Mouse (Mus musculus): Measurements from ENCODE around the gene Sept9.

Sept9 gene

DNA sequence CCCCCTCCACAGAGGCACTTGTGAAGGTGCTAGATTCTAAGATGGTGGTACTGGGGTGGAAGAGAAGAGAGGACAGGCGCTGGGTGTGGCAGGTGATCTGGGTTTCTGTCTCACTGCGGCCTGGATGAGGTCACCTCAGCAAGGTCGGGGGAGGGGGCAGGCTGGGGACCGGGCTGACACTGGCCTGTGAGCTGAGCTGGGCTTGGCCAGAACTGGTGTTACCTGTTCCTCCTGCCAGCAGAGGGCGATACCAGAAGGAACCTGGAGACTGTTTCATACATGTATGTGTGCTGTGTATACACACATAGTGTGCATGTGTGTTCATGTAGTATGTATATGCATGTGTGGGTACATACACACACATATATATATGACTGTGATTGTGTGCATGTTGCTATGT lies 23.2 kb upstream of the Sept9 start:
- peak; percentile 49 for DNase-seq

- DNase-seq: no peak
Observed at GRCm38 (mm10) chr11:117176900-117177299, 22.6 kb upstream of the Sept9 start.

- DNase-seq: peak; percentile 97
Observed at GRCm38 (mm10) chr11:117177303-117177979, 22.0 kb upstream of the Sept9 start.

GRCm38 (mm10) chr11:117179902-117180301 lies 19.6 kb upstream of the Sept9 start:
- DNase-seq: no peak

GRCm38 (mm10) chr11:117182808-117183207 lies 16.7 kb upstream of the Sept9 start:
- no peak for DNase-seq

GRCm38 (mm10) chr11:117183299-117183698 lies 16.2 kb upstream of the Sept9 start:
- no peak for DNase-seq

GRCm38 (mm10) chr11:117183841-117184240 lies 15.6 kb upstream of the Sept9 start:
- no peak for DNase-seq

DNA sequence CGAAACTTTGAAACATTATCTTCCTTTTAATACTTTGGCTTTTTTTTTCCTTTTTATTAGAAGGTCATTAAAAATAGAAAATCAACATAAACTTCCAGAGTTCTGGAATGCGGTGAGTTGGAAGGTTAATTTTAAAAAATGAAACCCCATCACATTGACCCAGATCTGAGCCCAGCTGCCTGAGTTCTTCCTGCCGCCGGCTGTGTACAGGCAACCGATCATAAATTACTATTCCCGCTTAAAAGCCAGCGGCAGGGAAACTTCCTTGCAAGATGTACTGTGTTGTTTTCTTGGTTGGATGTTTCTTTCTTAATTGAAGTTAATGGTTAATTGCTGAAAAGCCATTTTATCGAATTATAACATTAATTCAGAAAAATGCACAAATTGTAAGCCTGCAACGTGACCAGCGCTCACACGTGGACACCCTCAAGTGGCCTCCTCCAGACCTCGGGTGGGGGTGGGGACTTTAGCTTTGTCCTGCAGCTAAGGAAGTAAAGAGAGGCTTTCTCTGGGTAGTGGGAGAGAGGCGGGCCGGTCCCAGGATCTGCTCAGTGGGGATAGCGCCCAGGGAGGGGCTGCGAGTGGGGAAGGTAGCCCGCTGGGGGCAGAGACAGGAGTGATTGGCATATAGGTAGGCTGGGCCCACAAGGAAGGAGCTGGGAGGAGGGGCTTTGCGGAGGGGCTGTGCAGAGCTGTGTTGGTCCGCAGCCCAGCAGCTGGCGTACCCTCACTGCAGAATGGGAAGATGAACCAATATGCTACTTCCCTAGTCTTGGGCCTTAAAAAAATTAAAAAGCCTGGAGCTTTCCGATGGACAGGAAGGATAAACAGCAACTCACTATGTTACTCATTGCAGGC lies 14.2 kb upstream of the Sept9 start:
- DNase-seq: no peak

GRCm38 (mm10) chr11:117191524-117191923 lies 7.9 kb upstream of the Sept9 start:
- no peak for DNase-seq

GRCm38 (mm10) chr11:117194475-117194937 lies 5.0 kb upstream of the Sept9 start:
- DNase-seq: no peak

DNA sequence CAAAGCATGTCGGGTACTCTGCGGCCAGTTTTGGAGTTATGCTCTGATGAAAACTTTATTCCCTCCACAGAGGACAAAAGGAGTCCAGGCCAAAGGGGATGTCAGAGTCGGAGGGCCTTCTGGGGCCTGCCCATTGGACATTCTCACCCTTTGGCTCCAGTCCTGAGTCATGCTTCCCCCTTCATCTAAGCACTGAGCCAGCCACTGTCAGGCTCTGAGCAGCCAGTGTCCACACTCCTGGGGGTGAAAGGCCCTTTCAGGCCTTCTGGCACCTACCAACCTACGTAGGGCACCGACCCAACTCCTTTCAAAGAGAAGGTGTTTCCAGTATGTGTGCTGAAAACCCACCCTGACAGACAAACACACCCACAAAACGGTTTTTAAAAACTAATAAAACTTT lies 3.8 kb upstream of the Sept9 start:
- DNase-seq: no peak

DNA sequence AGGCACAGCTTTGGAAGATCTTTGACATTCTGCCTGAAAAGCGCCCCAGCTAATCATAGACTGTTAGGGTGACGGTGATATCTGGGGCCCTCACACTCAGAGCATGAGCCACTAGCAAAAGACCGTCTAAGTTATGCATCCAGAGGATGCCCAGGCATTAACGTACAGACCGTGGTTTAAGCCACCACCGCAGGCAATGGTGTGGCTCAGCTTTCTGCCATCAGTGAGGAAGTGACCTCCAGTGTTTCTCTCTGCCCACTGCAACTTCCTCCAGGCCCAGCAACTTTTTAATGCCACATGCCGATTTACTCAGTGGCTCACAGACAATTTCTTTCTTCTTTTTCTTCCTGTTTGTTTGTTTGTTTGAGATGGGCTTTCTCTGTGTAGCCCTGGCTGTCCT lies 2.8 kb upstream of the Sept9 start:
- DNase-seq: no peak

DNA sequence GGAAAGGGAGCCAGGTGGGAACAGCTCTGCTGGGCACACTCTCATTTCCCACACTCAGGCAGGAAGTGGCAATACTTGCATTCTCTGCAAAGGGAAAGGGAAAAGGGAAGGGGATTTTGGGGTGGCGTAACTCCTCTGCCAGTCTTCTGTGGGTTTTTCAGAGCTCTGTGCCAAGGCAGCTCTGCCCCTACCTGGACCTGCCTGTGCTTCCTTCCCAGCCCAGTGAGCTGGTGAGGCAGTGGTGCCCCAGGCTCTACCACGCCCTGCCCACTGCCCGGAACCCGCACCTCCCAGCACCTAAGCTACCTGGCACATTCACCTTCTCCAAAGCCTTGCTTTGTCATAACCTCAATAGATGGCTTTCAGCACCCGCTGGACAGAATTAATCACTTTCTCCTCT lies 1.3 kb upstream of the Sept9 start:
- no peak for DNase-seq

GRCm38 (mm10) chr11:117201846-117202245 lies 2.4 kb downstream of the Sept9 start:
- DNase-seq: no peak

DNA sequence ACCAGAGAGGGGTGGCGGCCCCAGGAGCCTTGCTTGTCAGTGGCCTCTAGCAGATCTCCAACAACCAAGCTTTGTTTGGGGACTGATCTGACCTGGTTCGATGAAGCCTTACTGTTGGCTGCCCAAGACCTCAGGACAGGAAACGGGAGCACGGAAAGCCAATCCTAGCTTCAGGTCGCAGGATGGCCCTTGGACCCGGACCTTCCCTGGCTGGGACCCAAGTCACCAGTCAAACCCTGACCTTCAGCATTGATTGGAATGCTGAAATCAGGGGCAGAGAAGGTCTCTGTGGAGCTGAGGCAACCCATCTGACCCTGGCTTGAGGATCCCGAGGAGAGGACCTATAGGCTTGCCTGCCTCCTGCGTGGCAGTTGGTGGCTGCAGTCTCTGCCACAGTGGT lies 5.1 kb downstream of the Sept9 start:
- no peak for DNase-seq

DNA sequence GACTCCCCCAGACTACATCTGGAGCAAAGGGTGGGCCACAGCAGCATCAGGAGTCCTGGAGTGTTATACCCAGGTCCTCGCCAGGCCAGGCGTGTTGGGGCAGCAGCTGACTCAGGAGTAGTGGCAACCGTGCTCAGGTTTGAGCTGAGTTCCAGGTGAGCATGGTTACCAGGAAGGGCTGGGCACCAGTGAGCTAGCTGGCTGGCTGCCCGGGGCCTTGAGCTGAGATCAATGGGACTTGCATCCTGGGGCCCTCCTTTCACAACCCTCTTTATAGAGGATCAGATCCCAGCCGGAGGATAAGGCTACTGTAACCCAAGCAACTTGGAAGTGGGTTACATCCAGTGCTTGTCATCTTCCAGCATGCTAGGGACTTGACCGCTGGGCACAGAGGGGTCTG lies 5.6 kb downstream of the Sept9 start:
- no peak for DNase-seq

DNA sequence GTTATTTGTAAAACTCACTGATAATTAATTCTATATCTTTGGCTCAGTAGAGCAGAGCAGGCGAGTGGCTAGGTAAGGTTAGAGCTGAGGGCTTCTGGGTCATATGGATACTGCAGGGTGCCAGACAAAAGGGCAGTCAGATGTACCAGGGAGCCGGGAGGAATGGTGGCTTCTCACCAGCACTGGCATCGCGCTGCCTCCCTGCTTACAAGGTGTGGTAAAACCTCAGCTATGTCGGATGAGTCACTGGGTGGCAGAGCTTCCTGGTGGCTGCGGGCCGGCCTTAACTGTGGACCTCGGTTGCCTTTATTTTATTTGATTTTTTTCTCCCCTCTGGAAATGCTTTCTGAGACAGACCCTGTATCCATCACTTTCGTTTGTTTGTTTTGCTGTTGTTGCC lies 6.0 kb downstream of the Sept9 start:
- DNase-seq: no peak

DNA sequence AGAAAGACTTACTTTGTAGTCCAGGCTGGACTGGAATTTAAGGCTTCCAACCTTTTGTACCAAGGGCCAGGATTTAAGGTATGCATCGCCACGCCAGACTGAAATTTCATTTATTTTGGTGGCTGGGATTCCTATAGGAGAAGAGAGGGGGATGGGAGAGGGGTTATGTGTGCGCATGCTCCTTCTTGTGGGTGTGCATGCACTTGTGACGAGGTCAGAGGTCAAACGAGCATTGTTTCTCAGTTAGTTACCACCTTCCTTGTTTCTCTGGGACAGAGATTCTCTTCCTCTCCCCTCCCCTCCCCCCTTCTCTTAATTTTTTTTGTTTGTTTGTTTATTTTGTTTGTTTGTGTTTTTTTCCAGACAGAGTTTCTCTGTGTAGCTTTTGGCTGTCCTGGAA lies 8.0 kb downstream of the Sept9 start:
- no peak for DNase-seq

DNA sequence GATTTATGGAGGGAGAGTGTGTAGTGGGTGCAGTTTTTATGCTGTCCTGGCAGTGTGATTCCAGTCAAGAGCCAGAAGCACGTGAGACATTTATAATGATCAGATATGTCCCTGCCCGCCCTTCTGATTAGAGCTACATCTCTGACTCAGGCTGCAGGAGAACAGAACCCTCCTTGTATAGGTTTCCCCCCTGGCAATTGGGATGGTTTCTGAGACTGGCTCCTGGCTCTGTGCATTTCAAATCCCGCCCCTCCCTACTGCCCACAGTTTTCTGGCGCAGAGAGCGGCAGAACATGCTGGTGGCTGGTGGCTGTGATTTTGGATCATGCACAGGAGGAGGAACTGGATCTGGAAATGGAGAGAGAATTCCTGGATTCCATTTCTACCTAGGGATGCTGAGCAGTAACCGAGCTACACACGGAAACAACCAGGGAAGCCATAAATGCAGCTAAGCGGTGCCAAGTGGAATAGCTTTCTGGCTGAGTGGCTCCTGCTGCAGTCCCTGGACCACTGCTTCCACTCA lies 8.8 kb downstream of the Sept9 start:
- no peak for DNase-seq

DNA sequence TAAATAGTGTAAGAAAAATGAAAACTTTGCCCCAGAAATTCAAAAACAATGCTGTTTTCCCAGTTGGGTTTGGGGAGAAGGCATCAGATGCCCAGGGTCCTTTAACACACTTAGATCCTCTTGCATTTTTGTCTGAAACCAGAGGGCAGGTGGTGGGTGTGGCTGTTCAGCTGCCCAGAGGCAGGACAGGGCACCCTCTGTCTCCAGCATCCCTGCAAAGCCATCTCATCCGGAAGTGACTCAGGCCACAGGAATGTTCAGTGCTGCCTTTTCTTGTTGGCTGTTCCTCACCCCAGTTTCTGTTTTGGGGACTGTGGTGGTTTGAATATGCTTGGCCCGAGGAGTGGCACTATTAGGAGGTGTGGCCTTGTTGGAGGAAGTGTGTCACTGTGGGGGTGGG lies 17.3 kb downstream of the Sept9 start:
- DNase-seq: no peak

DNA sequence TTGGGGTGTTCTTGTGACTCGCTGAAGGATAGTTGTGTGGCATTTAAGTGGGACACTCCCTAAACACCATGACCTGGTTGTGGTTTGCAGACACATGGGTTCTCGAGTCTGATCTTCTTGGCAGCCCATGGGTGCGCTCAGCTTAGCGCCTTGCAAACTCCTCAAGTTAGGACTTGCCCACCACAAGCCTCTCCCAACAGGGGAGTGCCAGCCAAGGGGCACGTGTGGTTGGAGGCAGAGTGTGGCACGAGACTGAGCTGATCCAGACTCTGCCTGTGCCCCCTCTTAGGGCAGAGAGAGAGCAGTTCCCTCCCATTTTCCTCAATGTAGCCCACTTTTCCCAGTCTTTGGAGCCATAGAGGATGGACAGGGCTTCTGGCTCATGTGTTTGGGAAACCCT lies 18.6 kb downstream of the Sept9 start:
- DNase-seq: no peak

GRCm38 (mm10) chr11:117218498-117218897 lies 19.0 kb downstream of the Sept9 start:
- no peak for DNase-seq

DNA sequence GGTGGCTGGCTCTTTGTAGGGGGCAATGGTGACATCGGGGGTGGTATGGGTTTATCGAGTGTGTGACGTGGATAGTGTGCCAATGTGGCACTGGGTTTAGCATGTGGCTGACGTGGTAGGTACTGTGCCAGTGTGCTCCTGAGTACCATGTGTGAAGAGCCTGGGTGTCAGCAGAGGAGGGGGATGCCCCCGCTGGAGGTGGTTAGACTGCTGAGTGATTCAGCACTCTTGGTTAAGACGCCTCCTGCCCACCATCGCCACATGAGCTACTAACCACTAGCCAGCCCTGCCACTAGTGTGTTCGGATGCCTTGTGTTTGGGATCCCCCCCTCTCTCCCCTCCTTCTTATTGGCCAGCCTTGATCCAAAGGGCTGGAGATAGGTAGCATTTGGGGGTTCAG lies 21.3 kb downstream of the Sept9 start:
- DNase-seq: no peak

DNA sequence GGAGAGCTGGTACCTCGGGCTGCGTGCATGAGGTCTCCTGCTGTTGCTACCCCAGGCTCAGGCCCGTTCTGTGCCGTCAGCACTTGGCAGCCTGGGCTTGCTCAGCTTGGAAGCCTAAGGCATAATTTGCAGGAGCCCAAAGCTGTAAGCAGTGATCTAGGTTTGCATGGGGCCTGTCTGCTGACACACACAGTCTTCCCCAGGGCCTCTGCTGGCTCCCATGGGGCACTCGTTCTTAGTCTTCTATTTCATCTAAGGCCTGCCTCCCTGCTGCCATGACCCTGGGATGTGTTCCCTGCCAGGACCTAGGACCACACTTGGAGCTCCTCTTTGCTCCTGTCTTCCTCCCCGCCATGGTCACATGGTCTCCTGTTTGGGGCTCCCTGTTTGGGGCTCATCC lies 21.7 kb downstream of the Sept9 start:
- DNase-seq: no peak

Data from lung, postnatal 14 days (tissue).